Mouse (Mus musculus) forebrain, postnatal 0 days (tissue): ENCODE measurements around the gene Atg4d. TPM values are rescaled to one million over a fixed set of nuclear protein-coding genes. Genes with fewer than 3 reads are reported as not detected.
"Not testable (repeated sequence)": the region's sequence is repeated elsewhere in the genome, so short reads cannot be mapped to it uniquely, and the experiment has no call there.

Experiments
- ATAC-seq: fragments of 200-750 bp; cut with Nextera tagmentation; 2 replicates; pipeline ENCODE4 v1.8.0; 2017; ENCODE audit warnings: mild to moderate bottlenecking, moderate library complexity
- DNase-seq: peaks from one replicate; pipeline ENCODE4 v3.0.0-alpha.2; 2015
- H3K27ac ChIP-seq: fragments of 300-500 bp; sonication (generic); 2 replicates; pipeline ENCODE4 v1.5.1; 2014; ENCODE audit warnings: low read depth, mild to moderate bottlenecking, antibody characterized with exemption, low read length, moderate library complexity, mixed read lengths
- H3K27me3 ChIP-seq: fragments of 300-500 bp; sonication (generic); 2 replicates; pipeline ENCODE4 v1.6.1; 2014; ENCODE audit warnings: mild to moderate bottlenecking, low read length, mixed read lengths; ENCODE audit not compliant: insufficient read depth
- H3K36me3 ChIP-seq: fragments of 300-500 bp; sonication (generic); 2 replicates; pipeline ENCODE4 v1.6.1; 2014; ENCODE audit warnings: mild to moderate bottlenecking, moderate library complexity; ENCODE audit not compliant: insufficient read depth
- H3K4me1 ChIP-seq: fragments of 300-500 bp; sonication (generic); 2 replicates; pipeline ENCODE4 v1.6.1; 2014; ENCODE audit warnings: antibody characterized with exemption; ENCODE audit not compliant: insufficient read depth
- H3K4me2 ChIP-seq: fragments of 300-500 bp; sonication (generic); 2 replicates; pipeline ENCODE4 v1.6.1; 2014; ENCODE audit warnings: low read depth, mild to moderate bottlenecking, moderate library complexity
- H3K4me3 ChIP-seq: fragments of 300-500 bp; sonication (generic); 2 replicates; pipeline ENCODE4 v1.5.1; 2014; ENCODE audit warnings: low read depth, low read length, mixed read lengths
- H3K9ac ChIP-seq: fragments of 300-500 bp; sonication (generic); 2 replicates; pipeline ENCODE4 v1.6.1; 2014; ENCODE audit warnings: mild to moderate bottlenecking
- H3K9me3 ChIP-seq: fragments of 300-500 bp; sonication (generic); 2 replicates; pipeline ENCODE4 v1.6.1; 2016; ENCODE audit warnings: low read length
- CTCF ChIP-seq: sonication (generic); IDR thresholded peaks from 2 replicates; pipeline ENCODE4 v1.5.1; 2016; ENCODE audit warnings: antibody characterized with exemption, control low read depth, low read depth
- WGBS: fragments of 180-500 bp; shearing (Covaris S2); extraction: QIAGEN DNeasy Blood & Tissue Kit; methylation state at CpG from one replicate; pipeline ENCODE4 v1.1.7; 2014; 5-methylcytosine and 5-hydroxymethylcytosine counted together
- polyA plus RNA-seq: library from polyadenylated mRNA; unstranded; fragments of >200 nt; fragmentation: Nextera tagmentation; extraction: Ambion mirVana; gene quantifications from 2 replicates; pipeline ENCODE4 v1.2.1, GENCODE M21; 2015
- total RNA-seq: library from RNA; depleted of rRNA; stranded (reverse); fragments of >200 nt; gene quantifications from 2 replicates; pipeline ENCODE4 v1.2.3, GENCODE M21; 2014

Atg4d gene
- total and polyA plus RNA-seq, 2 experiments from 2014 or later: 18.7 to 26.4 TPM

- H3K27ac ChIP-seq: peak within 1 kb of the TSS; percentile 80
- no peaks in the 10 kb centered on the region for H3K27me3 ChIP-seq
- no peaks in the 10 kb centered on the region for H3K36me3 ChIP-seq
- DNase-seq (peak; percentile 98), ATAC-seq (peak; percentile 94)
- peaks cover 21% of the 10 kb centered on the region; the same call in 1 of the 2 replicates for H3K4me1 ChIP-seq
- peak within 1 kb of the TSS; percentile 76 for H3K4me2 ChIP-seq
- peak within 1 kb of the TSS; percentile 71 for H3K4me3 ChIP-seq
- WGBS: under 1% methylated on average over 48 of the region's 51 CpGs
- peak within 1 kb of the TSS; percentile 79 for H3K9ac ChIP-seq
- TF ChIP-seq CTCF: peak; percentile 32
- no peaks in the 10 kb centered on the region for H3K9me3 ChIP-seq
Observed at GRCm38 (mm10) chr9:21291022-21291787, 26.1 kb downstream of the Atg4d start, which contains the start of gene Cdkn2d. TSS of gene Cdkn2d (minus strand) at chr9:21291407.

- not testable (repeated sequence) for H3K27me3 ChIP-seq, H3K36me3 ChIP-seq, H3K9ac ChIP-seq, ATAC-seq, DNase-seq, H3K9me3 ChIP-seq, H3K27ac ChIP-seq
- WGBS: 17% methylated on average over 7 of the region's 7 CpGs
- peaks cover 17% of the 10 kb centered on the region; the same call in 1 of the 2 replicates for H3K4me1 ChIP-seq
- H3K4me2 ChIP-seq: peak overlapping the region; percentile 76
- H3K4me3 ChIP-seq: peak overlapping the region; percentile 71
Observed at GRCm38 (mm10) chr9:21291868-21292267, 26.8 kb downstream of the Atg4d start.

GRCm38 (mm10) chr9:21292271-21292670 lies 27.2 kb downstream of the Atg4d start:
- no peak overlapping the region for H3K27ac ChIP-seq
- WGBS: 94% methylated on average over 3 of the region's 3 CpGs
- no peak overlapping the region for H3K4me3 ChIP-seq
- no peak overlapping the region for H3K9ac ChIP-seq
- H3K27me3 ChIP-seq: no peaks in the 10 kb centered on the region
- TF ChIP-seq CTCF: no peak
- no peak overlapping the region for H3K4me2 ChIP-seq
- no peak for ATAC-seq
- H3K4me1 ChIP-seq: peaks cover 13% of the 10 kb centered on the region; the same call in 1 of the 2 replicates
- no peak for DNase-seq
- no peaks in the 10 kb centered on the region for H3K36me3 ChIP-seq
- H3K9me3 ChIP-seq: no peaks in the 10 kb centered on the region

- no peak overlapping the region for H3K27ac ChIP-seq
- H3K9me3 ChIP-seq: no peaks in the 10 kb centered on the region
- 86% methylated on average over 10 of the region's 10 CpGs for WGBS
- H3K4me2 ChIP-seq: no peak overlapping the region
- no peak overlapping the region for H3K9ac ChIP-seq
- DNase-seq (no peak), ATAC-seq (no peak)
- H3K4me3 ChIP-seq: no peak overlapping the region
- no peaks in the 10 kb centered on the region for H3K36me3 ChIP-seq
- no peaks in the 10 kb centered on the region for H3K4me1 ChIP-seq
- TF ChIP-seq CTCF: no peak
- no peaks in the 10 kb centered on the region for H3K27me3 ChIP-seq
Observed at GRCm38 (mm10) chr9:21299014-21299413, 33.9 kb downstream of the Atg4d start.

- DNase-seq (no peak), ATAC-seq (no peak)
- 85% methylated on average over 7 of the region's 7 CpGs for WGBS
- H3K4me3 ChIP-seq: no peak overlapping the region
- no peak for TF ChIP-seq CTCF
- H3K4me1 ChIP-seq: no peaks in the 10 kb centered on the region
- H3K9me3 ChIP-seq: no peaks in the 10 kb centered on the region
- no peak overlapping the region for H3K27ac ChIP-seq
- no peaks in the 10 kb centered on the region for H3K27me3 ChIP-seq
- H3K36me3 ChIP-seq: no peaks in the 10 kb centered on the region
- no peak overlapping the region for H3K4me2 ChIP-seq
- no peak overlapping the region for H3K9ac ChIP-seq
Observed at GRCm38 (mm10) chr9:21305065-21305464, 40.0 kb downstream of the Atg4d start.

GRCm38 (mm10) chr9:21309150-21309741 lies 44.2 kb downstream of the Atg4d start:
- no peaks in the 10 kb centered on the region for H3K4me1 ChIP-seq
- no peak overlapping the region for H3K4me3 ChIP-seq
- no peak overlapping the region for H3K27ac ChIP-seq
- H3K9ac ChIP-seq: no peak overlapping the region
- TF ChIP-seq CTCF: no peak
- peaks cover 12% of the 10 kb centered on the region for H3K27me3 ChIP-seq
- ATAC-seq (no peak), DNase-seq (no peak)
- no peak overlapping the region for H3K4me2 ChIP-seq
- no peaks in the 10 kb centered on the region for H3K9me3 ChIP-seq
- WGBS: 74% methylated on average over 15 of the region's 15 CpGs
- H3K36me3 ChIP-seq: no peaks in the 10 kb centered on the region

- Histone ChIP-seq H3K4me2 (peak overlapping the region; percentile 35), H3K27ac (no peak overlapping the region), H3K4me1 (no peaks in the 10 kb centered on the region), H3K36me3 (no peaks in the 10 kb centered on the region), H3K9me3 (no peaks in the 10 kb centered on the region), H3K27me3 (peaks cover 12% of the 10 kb centered on the region), H3K4me3 (peak overlapping the region; percentile 23), H3K9ac (no peak overlapping the region)
- WGBS: 29% methylated on average over 7 of the region's 7 CpGs
- ATAC-seq (no peak), DNase-seq (no peak)
- no peak for TF ChIP-seq CTCF
Observed at GRCm38 (mm10) chr9:21311695-21312094, 46.6 kb downstream of the Atg4d start.
